Mouse (Mus musculus): ENCODE results near the gene Fxn.

- no peak for TF ChIP-seq CTCF (conservative IDR thresholded peaks at IDR 0.05; ENCODE audit: insufficient read depth, insufficient read length, low read depth, low read length)
- TF ChIP-seq POLR2A (IDR thresholded peaks at IDR 0.05; ENCODE audit: low read depth, low read length), result no peak
Observed at GRCm38 (mm10) chr19:24220795-24221445, 59.5 kb downstream of the Fxn start.

Measured in kidney, adult 2 months (tissue).